Mouse (Mus musculus) Patski (cell line): ENCODE results near the gene Pcyt1b. TPM values are rescaled to one million over a fixed set of nuclear protein-coding genes. Genes with fewer than 3 reads are reported as not detected.

Experiments
- ATAC-seq: fragments of 100-300 bp; one replicate; pipeline ENCODE4 v1.8.0; 2021
- CTCF ChIA-PET: fragments of 350-600 bp; sonication (Branson Sonifier 250); formaldehyde crosslinking; loops from one replicate; lab custom pipeline; 2022; ENCODE audit warnings: inconsistent platforms; lab: Charles Lee
- POLR2A ChIA-PET: fragments of 350-600 bp; sonication (Branson Sonifier 250); formaldehyde crosslinking; loops from one replicate; lab custom pipeline; 2022; ENCODE audit warnings: antibody characterized with exemption, inconsistent platforms; lab: Charles Lee
- DNase-seq: peaks from one replicate; pipeline ENCODE4 v3.0.0-alpha.2; 2011; ENCODE audit warnings: low read depth, low spot score
- H3K27me3 ChIP-seq: fragments of 371-371 bp; one replicate; pipeline ENCODE4 v1.5.1; 2021
- CTCF ChIP-seq: fragments of 100-300 bp; IDR thresholded peaks from one replicate; pipeline ENCODE4 v1.5.1; 2021
- in situ Hi-C: fragments of 300-500 bp; cut with MboI; formaldehyde crosslinking; loops from 3 replicates; pipeline ENCODE4 v1.11.1; 2018; ENCODE audit warnings: low pct_unique_long_range_greater_than_20kb, mixed read lengths
- polyA plus RNA-seq: library from polyadenylated mRNA; unstranded; gene quantifications from one replicate; pipeline ENCODE4 v1.2.3, GENCODE M21; 2021

The Pcyt1b gene
- polyA plus RNA-seq, 1 experiment from 2014 or later = 5.3 TPM

- ChIA-PET CTCF (no interaction called here), POLR2A (no interaction called here)
- ATAC-seq (no peak), DNase-seq (no peak)
- in situ Hi-C loops = no loop called here
- peaks cover 50% of the 10 kb centered on the region for H3K27me3 ChIP-seq
- TF ChIP-seq CTCF = no peak
Measured at GRCm38 (mm10) chrX:93674432-93674831, 19.8 kb downstream of the Pcyt1b start.

GRCm38 (mm10) chrX:93674836-93675795, 20.5 kb downstream of the Pcyt1b start:
- no peak for DNase-seq
- ChIA-PET POLR2A (interaction anchor here (0.6 to 0.7 kb wide), 2 partner anchors 9 to 87 kb away, joined by 3 read pairs; no protein-coding TSS in a partner anchor), CTCF (no interaction called here)
- H3K27me3 ChIP-seq = peaks cover 46% of the 10 kb centered on the region
- TF ChIP-seq CTCF = no peak
- in situ Hi-C loops = no loop called here
- ATAC-seq = peak; percentile 99

GRCm38 (mm10) chrX:93676228-93676627, 21.6 kb downstream of the Pcyt1b start:
- ChIA-PET POLR2A (interaction anchor here (0.7 kb wide), 1 partner anchor 86 kb away, joined by 3 read pairs; no protein-coding TSS in a partner anchor), CTCF (no interaction called here)
- DNase-seq = no peak

GRCm38 (mm10) chrX:93689287-93689686, 34.6 kb downstream of the Pcyt1b start:
- in situ Hi-C loops = no loop called here
- ATAC-seq (no peak), DNase-seq (no peak)
- peaks cover 32% of the 10 kb centered on the region for H3K27me3 ChIP-seq
- ChIA-PET POLR2A (no interaction called here), CTCF (no interaction called here)
- no peak for TF ChIP-seq CTCF

More at GRCm38 (mm10) chrX:93676228-93676627, 21.6 kb downstream of the Pcyt1b start:
- TF ChIP-seq CTCF = no peak
- in situ Hi-C loops = no loop called here
- no peak for ATAC-seq
- H3K27me3 ChIP-seq = peaks cover 36% of the 10 kb centered on the region

GRCm38 (mm10) chrX:93690672-93691071, 36.0 kb downstream of the Pcyt1b start:
- no peak for ATAC-seq
- H3K27me3 ChIP-seq = peaks cover 33% of the 10 kb centered on the region
- POLR2A ChIA-PET = no interaction called here
- no peak for DNase-seq
- in situ Hi-C loops = no loop called here
- TF ChIP-seq CTCF = no peak
- CTCF ChIA-PET = no interaction called here

- no peak for TF ChIP-seq CTCF
- ChIA-PET CTCF (no interaction called here), POLR2A (no interaction called here)
- in situ Hi-C loops = no loop called here
- no peak for ATAC-seq
- peaks cover 47% of the 10 kb centered on the region for H3K27me3 ChIP-seq
- DNase-seq = no peak
Measured at GRCm38 (mm10) chrX:93697596-93697995, 42.9 kb downstream of the Pcyt1b start.

- ATAC-seq (peak; percentile 93), DNase-seq (peak; percentile 62)
- in situ Hi-C loops = no loop called here
- CTCF ChIA-PET = no interaction called here
- no peak for TF ChIP-seq CTCF
- peaks cover 34% of the 10 kb centered on the region for H3K27me3 ChIP-seq
- POLR2A ChIA-PET = no interaction called here
Measured at GRCm38 (mm10) chrX:93700528-93701225, 46.0 kb downstream of the Pcyt1b start.

- POLR2A ChIA-PET = no interaction called here
- TF ChIP-seq CTCF = no peak
- CTCF ChIA-PET = no interaction called here
- in situ Hi-C loops = no loop called here
- peaks cover 52% of the 10 kb centered on the region for H3K27me3 ChIP-seq
- ATAC-seq = no peak
- DNase-seq = no peak
Measured at GRCm38 (mm10) chrX:93712566-93712965, 57.9 kb downstream of the Pcyt1b start.

GRCm38 (mm10) chrX:93729529-93729928, 74.9 kb downstream of the Pcyt1b start:
- ChIA-PET CTCF (interaction anchor here (1.1 kb wide), 1 partner anchor 10 kb away, joined by 3 read pairs; no protein-coding TSS in a partner anchor), POLR2A (no interaction called here)
- DNase-seq = no peak
- peaks cover 8% of the 10 kb centered on the region for H3K27me3 ChIP-seq
- no peak for TF ChIP-seq CTCF
- no peak for ATAC-seq
- in situ Hi-C loops = no loop called here

- ChIA-PET POLR2A (no interaction called here), CTCF (no interaction called here)
- TF ChIP-seq CTCF = no peak
- H3K27me3 ChIP-seq = peaks cover 12% of the 10 kb centered on the region
- ATAC-seq (no peak), DNase-seq (no peak)
- in situ Hi-C loops = no loop called here
Measured at GRCm38 (mm10) chrX:93730854-93731253, 76.2 kb downstream of the Pcyt1b start.

GRCm38 (mm10) chrX:93732407-93732806, 77.7 kb downstream of the Pcyt1b start:
- in situ Hi-C loops = no loop called here
- TF ChIP-seq CTCF = no peak
- CTCF ChIA-PET = no interaction called here

More at GRCm38 (mm10) chrX:93732407-93732806, 77.7 kb downstream of the Pcyt1b start:
- POLR2A ChIA-PET = interaction anchor here (0.6 kb wide), 1 partner anchor 30 kb away, joined by 3 read pairs; no protein-coding TSS in a partner anchor
- peaks cover 21% of the 10 kb centered on the region for H3K27me3 ChIP-seq
- ATAC-seq (no peak), DNase-seq (no peak)
